Mouse (Mus musculus) heart, embryonic 16.5 days (tissue): ENCODE results near the gene Fut2. TPM values are rescaled to one million over a fixed set of nuclear protein-coding genes. Genes with fewer than 3 reads are reported as not detected.

Experiments used
- ATAC-seq: fragments of 200-750 bp; cut with Nextera tagmentation; replicated peaks from 2 replicates; pipeline ENCODE4 v1.8.0; 2017; ENCODE audit warnings: moderate number of reproducible peaks; ENCODE audit not compliant: insufficient read depth, low FRiP score; ENCODE audit errors: extremely low read depth
- H3K27ac ChIP-seq: fragments of 300-500 bp; sonication (generic); 2 replicates; pipeline ENCODE4 v1.5.1; 2014; ENCODE audit warnings: mild to moderate bottlenecking, low read length, control low read depth, moderate library complexity
- H3K27me3 ChIP-seq: fragments of 300-500 bp; sonication (generic); 2 replicates; pipeline ENCODE4 v1.6.1; 2014; ENCODE audit warnings: low read length, mixed read lengths; ENCODE audit not compliant: control insufficient read depth, insufficient read depth
- H3K36me3 ChIP-seq: fragments of 300-500 bp; sonication (generic); 2 replicates; pipeline ENCODE4 v1.6.1; 2014; ENCODE audit not compliant: control insufficient read depth, insufficient read depth
- H3K4me1 ChIP-seq: fragments of 300-500 bp; sonication (generic); 2 replicates; pipeline ENCODE4 v1.6.1; 2014; ENCODE audit warnings: low read length, mixed read lengths; ENCODE audit not compliant: control insufficient read depth, insufficient read depth
- H3K4me2 ChIP-seq: fragments of 300-500 bp; sonication (generic); 2 replicates; pipeline ENCODE4 v1.6.1; 2014; ENCODE audit warnings: low read depth, mild to moderate bottlenecking, control low read depth, low read length
- H3K4me3 ChIP-seq: fragments of 300-500 bp; sonication (generic); 2 replicates; pipeline ENCODE4 v1.5.1; 2014; ENCODE audit warnings: mild to moderate bottlenecking, control low read depth, low read length
- H3K9ac ChIP-seq: fragments of 300-500 bp; sonication (generic); 2 replicates; pipeline ENCODE4 v1.6.1; 2014; ENCODE audit warnings: low read length, control low read depth
- H3K9me3 ChIP-seq: fragments of 300-500 bp; sonication (generic); replicated peaks from 2 replicates; pipeline ENCODE4 v1.6.1; 2016; ENCODE audit warnings: low read length; ENCODE audit not compliant: control insufficient read depth
- WGBS: fragments of 180-500 bp; shearing (Covaris S2); extraction: QIAGEN DNeasy Blood & Tissue Kit; methylation state at CpG from one replicate; pipeline ENCODE4 v1.1.7; 2014; 5-methylcytosine and 5-hydroxymethylcytosine counted together
- polyA plus RNA-seq: library from polyadenylated mRNA; unstranded; fragments of >200 nt; fragmentation: Nextera tagmentation; extraction: Ambion mirVana; gene quantifications from 2 replicates; pipeline ENCODE4 v1.2.1, GENCODE M21; 2015

Fut2 gene
- polyA plus RNA-seq, 1 experiment from 2014 or later = 1.6 TPM

DNA sequence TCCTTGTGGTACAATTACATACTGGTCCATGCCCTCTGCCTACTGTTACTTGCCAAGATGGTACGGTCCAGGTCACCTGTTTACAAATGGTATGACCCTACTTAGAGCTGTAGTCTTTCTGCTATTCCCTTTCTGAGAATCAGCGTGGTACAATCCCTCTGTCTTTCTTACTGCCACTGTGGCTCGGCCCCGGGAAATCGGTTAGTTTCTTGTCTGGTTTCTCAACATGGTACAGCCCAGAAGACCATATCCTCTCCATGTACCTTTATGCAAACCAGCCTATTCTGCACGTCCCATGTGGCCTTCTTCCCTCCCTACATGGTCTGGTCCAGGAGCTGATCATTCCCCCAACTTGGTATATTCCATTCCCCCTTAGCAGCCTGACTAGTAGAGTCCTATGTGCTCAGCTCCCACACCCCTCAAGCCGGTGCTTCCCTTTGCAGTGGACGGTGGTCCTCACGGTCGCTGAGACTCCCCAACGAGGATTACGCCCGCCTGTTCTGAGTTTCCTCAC is 37.9 kb upstream of the Fut2 start:
- ATAC-seq = peak; percentile 42
- Histone ChIP-seq H3K4me3 (peak overlapping the region; percentile 52), H3K4me2 (peak overlapping the region; percentile 99), H3K4me1 (peaks cover 53% of the 10 kb centered on the region), H3K27me3 (peaks cover 14% of the 10 kb centered on the region), H3K9me3 (no peaks in the 10 kb centered on the region), H3K36me3 (no peaks in the 10 kb centered on the region), H3K27ac (peak overlapping the region; percentile 91), H3K9ac (peak overlapping the region; percentile 66)
- under 1% methylated on average over 13 of the region's 13 CpGs for WGBS

DNA sequence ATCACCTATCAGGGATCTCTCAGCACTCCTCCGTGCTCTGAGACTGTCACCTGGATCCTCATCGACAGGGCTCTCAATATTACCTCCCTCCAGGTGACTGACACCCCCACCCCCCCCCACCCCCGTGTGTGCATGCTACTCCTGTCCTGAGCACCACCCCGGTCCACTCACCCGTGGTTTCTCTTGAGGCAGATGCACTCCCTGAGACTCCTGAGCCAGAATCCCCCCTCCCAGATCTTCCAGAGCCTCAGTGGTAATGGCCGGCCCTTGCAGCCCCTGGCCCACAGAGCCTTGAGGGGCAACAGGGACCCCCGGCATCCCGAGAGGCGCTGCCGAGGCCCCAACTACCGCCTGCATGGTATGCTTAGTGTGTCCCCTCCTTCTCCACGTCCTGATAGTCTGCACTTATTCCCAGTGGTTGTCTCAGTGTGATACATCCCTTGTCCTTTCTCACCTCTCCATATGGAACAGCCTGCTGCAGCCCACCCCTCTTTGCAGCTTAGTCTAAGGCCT is 37.4 kb upstream of the Fut2 start:
- H3K36me3 ChIP-seq = no peaks in the 10 kb centered on the region
- peak overlapping the region; percentile 52 for H3K4me3 ChIP-seq
- no peaks in the 10 kb centered on the region for H3K9me3 ChIP-seq
- peaks cover 51% of the 10 kb centered on the region for H3K4me1 ChIP-seq
- ATAC-seq = no peak
- 44% methylated on average over 12 of the region's 12 CpGs for WGBS
- H3K9ac ChIP-seq = peak overlapping the region; percentile 66
- peak overlapping the region; percentile 91 for H3K27ac ChIP-seq
- peak overlapping the region; percentile 99 for H3K4me2 ChIP-seq
- H3K27me3 ChIP-seq = peaks cover 19% of the 10 kb centered on the region

DNA sequence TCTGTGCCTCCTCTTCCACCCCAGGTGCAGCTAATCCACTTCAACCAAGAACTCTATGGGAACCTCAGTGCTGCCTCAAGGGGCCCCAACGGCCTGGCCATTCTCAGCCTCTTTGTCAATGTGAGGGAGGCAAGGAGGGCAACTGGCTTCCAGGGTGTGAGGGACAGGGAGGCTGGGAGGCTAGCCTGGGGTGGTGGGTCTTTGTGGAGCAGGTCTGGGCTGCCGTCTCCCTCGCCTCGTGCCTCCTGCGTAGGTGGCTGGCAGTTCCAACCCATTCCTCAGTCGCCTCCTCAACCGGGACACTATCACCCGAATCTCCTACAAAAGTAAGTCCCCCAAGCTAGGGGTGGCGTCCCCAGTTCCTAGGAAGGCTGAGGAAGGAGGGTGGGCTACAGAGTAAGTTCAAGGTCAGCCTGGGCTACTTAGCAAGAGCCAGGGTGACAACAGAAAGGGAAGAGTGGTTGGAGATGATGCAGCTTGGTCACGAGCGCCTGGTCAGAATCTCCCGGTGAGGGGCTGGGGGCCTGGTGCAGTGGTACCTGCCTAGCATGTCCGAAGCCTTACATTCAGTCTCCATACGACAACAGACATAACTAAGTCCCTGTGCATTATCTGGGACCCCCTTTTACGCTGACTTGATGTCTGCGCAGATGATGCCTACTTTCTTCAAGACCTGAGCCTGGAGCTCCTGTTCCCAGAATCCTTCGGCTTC is 36.8 kb upstream of the Fut2 start:
- H3K36me3 ChIP-seq = no peaks in the 10 kb centered on the region
- H3K9ac ChIP-seq = no peak overlapping the region
- no peak for ATAC-seq
- peaks cover 23% of the 10 kb centered on the region for H3K27me3 ChIP-seq
- no peak overlapping the region for H3K27ac ChIP-seq
- 0 out of 2 replicates have a peak overlapping the region, but pooled peaks have one; percentile 99 for H3K4me2 ChIP-seq
- 85% methylated on average over 17 of the region's 17 CpGs for WGBS
- no peaks in the 10 kb centered on the region for H3K9me3 ChIP-seq
- H3K4me1 ChIP-seq = peaks cover 45% of the 10 kb centered on the region
- H3K4me3 ChIP-seq = no peak overlapping the region

DNA sequence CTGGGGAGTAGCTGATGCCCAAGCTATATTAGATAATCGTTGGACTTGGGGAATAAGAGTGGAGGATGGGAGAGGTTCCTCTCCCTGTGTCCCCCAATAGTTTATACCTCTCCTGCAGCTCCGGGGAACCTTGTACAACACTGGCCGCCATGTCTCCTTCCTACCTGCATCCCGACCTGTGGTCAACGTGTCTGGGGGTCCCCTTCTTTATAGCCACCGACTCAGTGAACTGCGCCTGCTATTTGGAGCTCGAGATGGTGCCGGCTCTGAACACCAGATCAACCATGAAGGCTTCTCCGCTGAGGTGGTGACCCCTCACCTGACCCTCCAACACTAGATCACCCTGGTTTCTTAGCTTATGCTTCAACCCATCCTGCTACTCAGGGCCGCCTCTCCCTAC is 36.1 kb upstream of the Fut2 start:
- Histone ChIP-seq H3K9me3 (no peaks in the 10 kb centered on the region), H3K27me3 (peaks cover 25% of the 10 kb centered on the region), H3K27ac (no peak overlapping the region), H3K4me1 (peaks cover 39% of the 10 kb centered on the region), H3K36me3 (no peaks in the 10 kb centered on the region), H3K4me2 (no peak overlapping the region), H3K9ac (no peak overlapping the region), H3K4me3 (no peak overlapping the region)
- ATAC-seq = no peak
- WGBS = 86% methylated on average over 11 of the region's 11 CpGs

DNA sequence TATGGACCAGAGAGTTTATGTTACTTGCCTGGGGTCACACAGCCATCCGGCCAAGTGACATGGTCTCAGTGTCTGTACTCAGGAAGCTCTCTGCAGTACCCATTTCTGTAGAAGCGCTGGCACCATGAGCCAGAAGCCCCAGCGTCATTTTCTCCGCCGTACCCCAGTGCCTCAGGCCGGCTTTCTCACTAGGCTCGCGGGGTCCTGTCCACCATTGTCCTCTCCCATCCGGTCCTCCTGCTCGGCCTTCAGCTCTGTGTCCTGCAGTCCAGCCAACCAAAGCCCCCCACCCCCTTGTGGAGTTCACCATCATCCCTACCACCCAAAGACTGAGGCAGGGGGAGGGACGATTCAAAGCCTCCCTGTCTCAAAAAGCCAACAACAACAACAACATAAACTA is 35.4 kb upstream of the Fut2 start:
- 86% methylated on average over 11 of the region's 11 CpGs for WGBS
- peaks cover 25% of the 10 kb centered on the region for H3K27me3 ChIP-seq
- H3K4me2 ChIP-seq = peak overlapping the region; percentile 76
- no peak overlapping the region for H3K27ac ChIP-seq
- no peaks in the 10 kb centered on the region for H3K36me3 ChIP-seq
- ATAC-seq = no peak
- H3K4me3 ChIP-seq = no peak overlapping the region
- no peaks in the 10 kb centered on the region for H3K9me3 ChIP-seq
- peaks cover 35% of the 10 kb centered on the region for H3K4me1 ChIP-seq
- no peak overlapping the region for H3K9ac ChIP-seq

DNA sequence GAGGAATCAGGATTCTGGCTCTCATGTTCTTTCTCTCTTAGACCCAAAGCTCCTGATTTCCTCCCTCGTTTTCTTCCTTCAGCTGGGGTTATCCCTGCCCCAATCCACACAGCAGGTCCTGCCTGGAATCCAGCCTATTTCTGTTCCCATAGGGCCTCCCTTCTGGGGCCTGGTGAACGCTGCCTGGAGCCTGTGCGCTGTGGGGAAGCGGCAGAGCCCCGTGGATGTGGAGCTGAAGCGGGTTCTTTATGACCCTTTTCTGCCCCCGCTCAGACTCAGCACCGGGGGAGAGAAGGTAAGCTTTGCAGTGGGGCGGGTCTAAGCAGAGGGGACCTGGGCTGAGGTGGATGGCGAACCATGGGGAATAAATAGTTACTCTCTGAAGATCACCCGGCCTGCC is 34.9 kb upstream of the Fut2 start:
- peak overlapping the region; percentile 76 for H3K4me2 ChIP-seq
- 27% methylated on average over 11 of the region's 11 CpGs for WGBS
- H3K9me3 ChIP-seq = no peaks in the 10 kb centered on the region
- peak overlapping the region; percentile 50; the same call in 1 of the 2 replicates for H3K27ac ChIP-seq
- H3K9ac ChIP-seq = peak overlapping the region; percentile 58
- H3K36me3 ChIP-seq = no peaks in the 10 kb centered on the region
- H3K27me3 ChIP-seq = peaks cover 25% of the 10 kb centered on the region
- peaks cover 31% of the 10 kb centered on the region for H3K4me1 ChIP-seq
- H3K4me3 ChIP-seq = peak overlapping the region; percentile 37
- no peak for ATAC-seq

DNA sequence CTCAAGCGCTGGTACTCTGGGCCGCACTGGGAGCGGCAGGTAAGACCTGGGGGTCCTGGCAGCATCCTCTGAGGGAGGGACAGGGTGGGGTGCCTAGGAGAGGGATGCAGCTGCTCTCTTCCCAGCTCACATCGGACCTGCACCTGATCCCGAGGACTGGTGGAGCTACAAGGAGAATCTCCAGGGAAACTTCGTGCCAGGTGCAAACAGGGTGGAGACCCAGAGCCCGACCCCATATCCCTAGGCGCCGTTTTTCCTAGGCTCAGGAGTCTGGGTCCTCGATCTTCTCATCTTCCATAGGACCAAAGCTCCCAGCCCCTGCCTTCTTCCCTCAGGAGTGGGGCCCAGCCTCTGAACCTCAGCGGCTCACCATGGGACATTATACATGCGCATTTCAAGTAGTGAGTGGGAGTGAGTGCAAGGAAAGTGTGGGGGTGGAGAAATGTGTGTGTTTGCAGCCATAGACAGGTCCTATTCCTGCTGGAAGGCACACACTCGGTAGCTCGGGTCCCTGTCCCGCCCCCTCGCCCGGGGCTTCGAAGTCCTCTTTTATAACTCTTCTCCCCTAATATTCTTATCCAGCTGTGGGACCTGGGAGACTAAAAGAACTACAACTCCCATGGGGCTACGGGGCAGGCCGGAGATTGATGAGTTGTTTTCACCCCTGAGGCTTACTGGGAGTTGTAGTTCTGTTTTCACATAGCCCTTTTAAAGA is 34.3 kb upstream of the Fut2 start:
- under 1% methylated on average over 19 of the region's 20 CpGs for WGBS
- ATAC-seq = no peak

DNA sequence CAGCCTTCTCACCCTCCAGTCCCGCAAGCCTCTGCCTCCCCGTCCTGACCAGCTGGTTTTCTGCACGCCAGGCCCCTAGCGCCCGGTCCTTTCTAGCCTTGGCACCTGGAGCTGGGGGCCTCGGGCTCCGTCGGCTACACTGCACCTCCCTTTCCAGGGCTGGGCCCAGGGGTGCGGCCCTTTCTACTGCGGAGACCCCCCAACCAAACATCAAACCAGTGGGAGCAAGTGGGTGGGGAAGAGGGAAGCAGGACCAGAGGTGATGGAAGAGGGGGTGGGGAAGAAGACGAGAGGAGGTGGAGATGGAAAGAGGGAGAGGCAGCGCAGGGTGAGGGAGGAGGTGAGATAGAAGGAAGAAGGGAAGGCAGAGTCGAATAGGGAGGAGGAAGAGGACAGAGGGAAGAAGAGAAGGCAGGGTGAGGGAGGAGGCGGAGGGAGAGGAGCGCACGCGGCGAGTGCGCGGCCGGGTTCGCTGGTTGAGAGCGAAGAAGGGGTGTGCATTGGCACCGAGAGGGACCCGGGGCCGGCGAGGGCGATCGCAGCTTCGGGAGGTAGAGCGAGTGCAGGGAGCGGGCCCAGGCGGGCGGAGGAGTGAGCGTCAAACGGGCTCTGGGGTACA is 33.4 kb upstream of the Fut2 start, which contains the start of gene Car11:
Gene Car11 (plus strand): TSS at position 321 of the 619 bp plus-strand sequence.
- 2% methylated on average over 36 of the region's 36 CpGs for WGBS
- H3K9me3 ChIP-seq = no peaks in the 10 kb centered on the region
- no peak within 1 kb of the TSS for H3K27ac ChIP-seq
- H3K36me3 ChIP-seq = no peaks in the 10 kb centered on the region
- H3K27me3 ChIP-seq = peaks cover 25% of the 10 kb centered on the region
- peak within 1 kb of the TSS; percentile 76 for H3K4me2 ChIP-seq
- H3K4me3 ChIP-seq = peak within 1 kb of the TSS; percentile 43
- H3K4me1 ChIP-seq = peaks cover 24% of the 10 kb centered on the region
- no peak for ATAC-seq
- peak within 1 kb of the TSS; percentile 52 for H3K9ac ChIP-seq

More for the DNA sequence above, 34.3 kb upstream of the Fut2 start:
- Histone ChIP-seq H3K9ac (peak overlapping the region; percentile 52), H3K27me3 (peaks cover 25% of the 10 kb centered on the region), H3K4me3 (peak overlapping the region; percentile 43), H3K27ac (no peak overlapping the region), H3K9me3 (no peaks in the 10 kb centered on the region), H3K36me3 (no peaks in the 10 kb centered on the region), H3K4me1 (peaks cover 25% of the 10 kb centered on the region), H3K4me2 (peak overlapping the region; percentile 76)
